ENCODE assay signal across 10 mouse cellular contexts in genomic region chr1:63129273-63129672, GRCm38 (mm10). TPM values are rescaled to one million over a fixed set of nuclear protein-coding genes. Genes with fewer than 3 reads are reported as not detected.
DNase-seq lines count a peak whose midpoint lies in the region; ATAC-seq lines count a peak whose summit lies in the region.
"Had no signal": no experiment of that assay in that cellular context is flagged by ENCODE, and none has a peak within 500 bp of the region (broad histone marks: within the 10 kb centered on the region; RNA-seq: fewer than 3 reads in every experiment).

No protein-coding gene starts in this region.

- peaks cover 7% of the 10 kb centered on the region; the same call in 1 of the 2 replicates for H3K36me3 ChIP-seq in heart, embryonic 15.5 days
- peaks cover 14% of the 10 kb centered on the region; the same call in 1 of the 2 replicates for H3K36me3 ChIP-seq in neural tube, embryonic 12.5 days
- peaks cover 18% of the 10 kb centered on the region for H3K36me3 ChIP-seq in limb, embryonic 13.5 days
- H3K36me3 ChIP-seq in stomach, embryonic 15.5 days = peaks cover 6% of the 10 kb centered on the region; the same call in 1 of the 2 replicates

- H3K4me2 ChIP-seq in heart, embryonic 15.5 days = peak overlapping the region; percentile 64
- H3K4me2 ChIP-seq in neural tube, embryonic 12.5 days (replicated peaks) = peak overlapping the region; percentile 49; the same call in 1 of the 2 replicates
- peak overlapping the region; percentile 61 for H3K4me2 ChIP-seq in limb, embryonic 13.5 days (replicated peaks)
- peak overlapping the region; percentile 47; the same call in 1 of the 2 replicates for H3K4me2 ChIP-seq in stomach, embryonic 15.5 days

- H3K4me3 ChIP-seq in heart, embryonic 15.5 days = no peak overlapping the region
- no peak overlapping the region for H3K4me3 ChIP-seq in neural tube, embryonic 12.5 days
- H3K4me3 ChIP-seq in limb, embryonic 13.5 days = no peak overlapping the region
- no peak overlapping the region; the same call in 1 of the 2 replicates for H3K4me3 ChIP-seq in stomach, embryonic 15.5 days (replicated peaks)

- ATAC-seq in heart, embryonic 15.5 days (replicated peaks; ENCODE audit: insufficient number of reproducible peaks, insufficient read depth, low FRiP score, low read depth) = no peak
- no peak for ATAC-seq in neural tube, embryonic 12.5 days (ENCODE audit: low FRiP score, low read depth)
- ATAC-seq in limb, embryonic 13.5 days (ENCODE audit: low FRiP score, low read depth) = no peak
- ATAC-seq in stomach, embryonic 15.5 days (ENCODE audit: insufficient read depth, low FRiP score, low read depth) = 0 out of 2 replicates have a peak, but pooled peaks have one; percentile 11

- no peaks in the 10 kb centered on the region for H3K27me3 ChIP-seq in heart, embryonic 15.5 days
- no peaks in the 10 kb centered on the region for H3K27me3 ChIP-seq in neural tube, embryonic 12.5 days (replicated peaks)
- no peaks in the 10 kb centered on the region for H3K27me3 ChIP-seq in limb, embryonic 13.5 days
- no peaks in the 10 kb centered on the region for H3K27me3 ChIP-seq in stomach, embryonic 15.5 days (replicated peaks)

- intact Hi-C loops in heart, postnatal 10 days (cut with DNase I) = no loop called here

- WGBS in heart, embryonic 15.5 days = 76% methylated on average over 3 of the region's 3 CpGs
- 49% methylated on average over 3 of the region's 3 CpGs for WGBS in neural tube, embryonic 12.5 days
- WGBS in limb, embryonic 13.5 days = 42% methylated on average over 3 of the region's 3 CpGs
- 36% methylated on average over 3 of the region's 3 CpGs for WGBS in stomach, embryonic 15.5 days

- H3K27ac ChIP-seq in heart, embryonic 15.5 days = no peak overlapping the region
- no peak overlapping the region for H3K27ac ChIP-seq in neural tube, embryonic 12.5 days
- H3K27ac ChIP-seq in limb, embryonic 13.5 days = no peak overlapping the region
- peak overlapping the region; percentile 69 for H3K27ac ChIP-seq in stomach, embryonic 15.5 days

- H3K9ac ChIP-seq in heart, embryonic 15.5 days = no peak overlapping the region
- H3K9ac ChIP-seq in neural tube, embryonic 12.5 days = no peak overlapping the region
- H3K9ac ChIP-seq in limb, embryonic 13.5 days = no peak overlapping the region
- H3K9ac ChIP-seq in stomach, embryonic 15.5 days = no peak overlapping the region

- DNase-seq in heart, postnatal 10 days = no peak
- DNase-seq in neural tube, embryonic 10.5 days (ENCODE audit: extremely low spot score, low spot score) = no peak
- no peak for DNase-seq in layer of hippocampus, adult 11-12 months (ENCODE audit: low spot score)
- DNase-seq in cerebellum, postnatal 25 days = no peak
- DNase-seq: adrenal gland, postnatal 10 days; heart, adult 18-20 months had no signal

- H3K4me1 ChIP-seq in heart, embryonic 15.5 days (replicated peaks) = peaks cover 8% of the 10 kb centered on the region
- 0 out of 2 replicates have a peak, but pooled peaks cover 3% of the 10 kb centered on the region for H3K4me1 ChIP-seq in neural tube, embryonic 12.5 days
- H3K4me1 ChIP-seq in limb, embryonic 13.5 days = peaks cover 11% of the 10 kb centered on the region; the same call in 1 of the 2 replicates
- peaks cover 4% of the 10 kb centered on the region; the same call in 1 of the 2 replicates for H3K4me1 ChIP-seq in stomach, embryonic 15.5 days

- no peaks in the 10 kb centered on the region for H3K9me3 ChIP-seq in heart, embryonic 15.5 days (replicated peaks)
- H3K9me3 ChIP-seq in neural tube, embryonic 12.5 days = no peaks in the 10 kb centered on the region
- no peaks in the 10 kb centered on the region for H3K9me3 ChIP-seq in limb, embryonic 13.5 days
- H3K9me3 ChIP-seq in stomach, embryonic 15.5 days = no peaks in the 10 kb centered on the region

RNA-seq across cellular contexts. Expression of gene Ino80d, which starts 14.8 kb away (rescaled TPM):
- polyA plus RNA-seq in heart, embryonic 15.5 days (2015; fragmentation: Nextera tagmentation; extraction: Ambion mirVana) = 7.1 and 9.1 TPM in 2 replicates
- total RNA-seq in heart, postnatal 10 days (2021) = 10 to 100 TPM; 25.7 to 26.6 TPM
- polyA plus RNA-seq in neural tube, embryonic 12.5 days (2016; fragmentation: Nextera tagmentation; extraction: Ambion mirVana) = 9.1 and 10.5 TPM in 2 replicates
- 9.7 and 10.3 TPM in 2 replicates for polyA plus RNA-seq in limb, embryonic 13.5 days (2015; fragmentation: Nextera tagmentation; extraction: Ambion mirVana)
- 12.9 and 13.3 TPM in 2 replicates for polyA plus RNA-seq in stomach, embryonic 15.5 days (2015; fragmentation: Nextera tagmentation; extraction: Ambion mirVana)

RNA-seq across cellular contexts. Expression of gene Eef1b2, which starts 47.4 kb away (rescaled TPM):
- polyA plus RNA-seq in heart, embryonic 15.5 days (2015; fragmentation: Nextera tagmentation; extraction: Ambion mirVana) = 249 and 320 TPM in 2 replicates
- 100 to 1,000 TPM; 445 to 453 TPM for total RNA-seq in heart, postnatal 10 days (2021)
- polyA plus RNA-seq in neural tube, embryonic 12.5 days (2016; fragmentation: Nextera tagmentation; extraction: Ambion mirVana) = 397 and 398 TPM in 2 replicates
- polyA plus RNA-seq in limb, embryonic 13.5 days (2015; fragmentation: Nextera tagmentation; extraction: Ambion mirVana) = 609 and 631 TPM in 2 replicates
- polyA plus RNA-seq in stomach, embryonic 15.5 days (2015; fragmentation: Nextera tagmentation; extraction: Ambion mirVana) = 572 and 599 TPM in 2 replicates

RNA-seq across cellular contexts. Expression of gene Ndufs1, which starts 47.4 kb away (rescaled TPM):
- polyA plus RNA-seq in heart, embryonic 15.5 days (2015; fragmentation: Nextera tagmentation; extraction: Ambion mirVana) = 344 and 378 TPM in 2 replicates
- 100 to 1,000 TPM; 670 to 683 TPM for total RNA-seq in heart, postnatal 10 days (2021)
- polyA plus RNA-seq in neural tube, embryonic 12.5 days (2016; fragmentation: Nextera tagmentation; extraction: Ambion mirVana) = 134 and 147 TPM in 2 replicates
- polyA plus RNA-seq in limb, embryonic 13.5 days (2015; fragmentation: Nextera tagmentation; extraction: Ambion mirVana) = 131 and 134 TPM in 2 replicates
- polyA plus RNA-seq in stomach, embryonic 15.5 days (2015; fragmentation: Nextera tagmentation; extraction: Ambion mirVana) = 125 and 138 TPM in 2 replicates
